Mouse (Mus musculus) forebrain, embryonic 14.5 days (tissue): ENCODE results near the gene Myadml2. TPM values are rescaled to one million over a fixed set of nuclear protein-coding genes. Genes with fewer than 3 reads are reported as not detected.

Experiments used
- ATAC-seq: fragments of 200-750 bp; cut with Nextera tagmentation; 2 replicates; pipeline ENCODE4 v1.8.0; 2017; ENCODE audit warnings: mild to moderate bottlenecking, moderate library complexity
- DNase-seq: peaks from one replicate; pipeline ENCODE4 v3.0.0-alpha.2; 2015; ENCODE audit warnings: low spot score
- H3K27ac ChIP-seq: fragments of 300-500 bp; sonication (generic); 2 replicates; pipeline ENCODE4 v1.5.1; 2014; ENCODE audit warnings: low read depth, mild to moderate bottlenecking, control low read depth, low read length, moderate library complexity
- H3K27me3 ChIP-seq: fragments of 300-500 bp; sonication (generic); replicated peaks from 2 replicates; pipeline ENCODE4 v1.6.1; 2014; ENCODE audit warnings: low read length, control low read depth, mixed read lengths; ENCODE audit not compliant: control insufficient read depth, insufficient read depth
- H3K36me3 ChIP-seq: fragments of 300-500 bp; sonication (generic); 2 replicates; pipeline ENCODE4 v1.6.1; 2014; ENCODE audit warnings: low read length, control low read depth; ENCODE audit not compliant: control insufficient read depth, insufficient read depth
- H3K4me1 ChIP-seq: fragments of 300-500 bp; sonication (generic); 2 replicates; pipeline ENCODE4 v1.6.1; 2014; ENCODE audit warnings: antibody characterized with exemption, low read length, control low read depth; ENCODE audit not compliant: control insufficient read depth, insufficient read depth
- H3K4me2 ChIP-seq: fragments of 300-500 bp; sonication (generic); 2 replicates; pipeline ENCODE4 v1.6.1; 2014; ENCODE audit warnings: mild to moderate bottlenecking, control low read depth, low read length
- H3K4me3 ChIP-seq: fragments of 300-500 bp; sonication (generic); 2 replicates; pipeline ENCODE4 v1.5.1; 2014; ENCODE audit warnings: low read depth, low read length, control low read depth
- H3K9ac ChIP-seq: fragments of 300-500 bp; sonication (generic); 2 replicates; pipeline ENCODE4 v1.6.1; 2014; ENCODE audit warnings: mild to moderate bottlenecking, low read length, control low read depth, moderate library complexity
- H3K9me3 ChIP-seq: fragments of 300-500 bp; sonication (generic); replicated peaks from 2 replicates; pipeline ENCODE4 v1.6.1; 2016; ENCODE audit warnings: low read length, control low read depth, mixed read lengths; ENCODE audit not compliant: control insufficient read depth
- WGBS: fragments of 180-500 bp; shearing (Covaris S2); extraction: QIAGEN DNeasy Blood & Tissue Kit; methylation state at CpG from one replicate; pipeline ENCODE4 v1.1.7; 2014; 5-methylcytosine and 5-hydroxymethylcytosine counted together
- polyA plus RNA-seq: library from polyadenylated mRNA; unstranded; fragments of >200 nt; fragmentation: Nextera tagmentation; extraction: Ambion mirVana; gene quantifications from 2 replicates; pipeline ENCODE4 v1.2.1, GENCODE M21; 2014

Gene Myadml2
- 0.38 and 0.48 TPM in 2 replicates for polyA plus RNA-seq

GRCm38 (mm10) chr11:120648001-120648476, at the start of gene Myadml2:
TSS of gene Myadml2 (minus strand) at chr11:120648158.
- WGBS: 6% methylated on average over 13 of the region's 13 CpGs
- ATAC-seq: no peak
- no peaks in the 10 kb centered on the region for H3K36me3 ChIP-seq
- no peak within 1 kb of the TSS for H3K9ac ChIP-seq
- H3K27ac ChIP-seq: no peak within 1 kb of the TSS
- no peak for DNase-seq
- peaks cover 4% of the 10 kb centered on the region; the same call in 1 of the 2 replicates for H3K4me1 ChIP-seq
- H3K4me2 ChIP-seq: peak within 1 kb of the TSS; percentile 29; the same call in 1 of the 2 replicates
- no peaks in the 10 kb centered on the region for H3K9me3 ChIP-seq
- H3K27me3 ChIP-seq: peaks cover 8% of the 10 kb centered on the region; the same call in 1 of the 2 replicates
- no peak within 1 kb of the TSS for H3K4me3 ChIP-seq

- Histone ChIP-seq H3K9ac (no peak overlapping the region), H3K4me2 (no peak overlapping the region), H3K9me3 (no peaks in the 10 kb centered on the region), H3K27me3 (no peaks in the 10 kb centered on the region), H3K4me3 (no peak overlapping the region), H3K4me1 (no peaks in the 10 kb centered on the region), H3K36me3 (peaks cover 45% of the 10 kb centered on the region), H3K27ac (no peak overlapping the region)
- ATAC-seq (no peak), DNase-seq (no peak)
- WGBS: 67% methylated on average over 10 of the region's 10 CpGs
Measured at GRCm38 (mm10) chr11:120697741-120698140, 49.8 kb upstream of the Myadml2 start.

GRCm38 (mm10) chr11:120696568-120696967, 48.6 kb upstream of the Myadml2 start:
- H3K4me1 ChIP-seq: no peaks in the 10 kb centered on the region
- 90% methylated on average over 6 of the region's 6 CpGs for WGBS
- no peak for DNase-seq
- H3K36me3 ChIP-seq: peaks cover 36% of the 10 kb centered on the region
- no peak overlapping the region for H3K27ac ChIP-seq
- H3K27me3 ChIP-seq: no peaks in the 10 kb centered on the region
- no peak overlapping the region for H3K4me3 ChIP-seq
- no peak overlapping the region for H3K9ac ChIP-seq
- ATAC-seq: no peak
- H3K4me2 ChIP-seq: no peak overlapping the region
- H3K9me3 ChIP-seq: no peaks in the 10 kb centered on the region

- 45% methylated on average over 12 of the region's 12 CpGs for WGBS
- Histone ChIP-seq H3K4me3 (no peak overlapping the region), H3K27ac (0 out of 2 replicates have a peak overlapping the region, but pooled peaks have one; percentile 29), H3K9ac (no peak overlapping the region), H3K4me2 (no peak overlapping the region), H3K27me3 (no peaks in the 10 kb centered on the region), H3K9me3 (no peaks in the 10 kb centered on the region), H3K36me3 (peaks cover 30% of the 10 kb centered on the region), H3K4me1 (no peaks in the 10 kb centered on the region)
- peak; percentile 28 for DNase-seq
- no peak for ATAC-seq
Measured at GRCm38 (mm10) chr11:120695641-120696040, 47.7 kb upstream of the Myadml2 start.

- no peak overlapping the region for H3K4me2 ChIP-seq
- peak; percentile 59 for DNase-seq
- no peaks in the 10 kb centered on the region for H3K4me1 ChIP-seq
- peaks cover 30% of the 10 kb centered on the region for H3K36me3 ChIP-seq
- no peak overlapping the region for H3K27ac ChIP-seq
- no peaks in the 10 kb centered on the region for H3K9me3 ChIP-seq
- no peak overlapping the region for H3K4me3 ChIP-seq
- ATAC-seq: peak; percentile 68; the same call in 1 of the 2 replicates
- H3K27me3 ChIP-seq: no peaks in the 10 kb centered on the region
- no peak overlapping the region for H3K9ac ChIP-seq
- WGBS: 25% methylated on average over 4 of the region's 4 CpGs
Measured at GRCm38 (mm10) chr11:120695184-120695583, 47.2 kb upstream of the Myadml2 start.

- no peaks in the 10 kb centered on the region for H3K4me1 ChIP-seq
- no peak overlapping the region for H3K4me2 ChIP-seq
- H3K9me3 ChIP-seq: no peaks in the 10 kb centered on the region
- 66% methylated on average over 3 of the region's 3 CpGs for WGBS
- ATAC-seq (no peak), DNase-seq (no peak)
- no peak overlapping the region for H3K27ac ChIP-seq
- H3K4me3 ChIP-seq: no peak overlapping the region
- no peak overlapping the region for H3K9ac ChIP-seq
- H3K27me3 ChIP-seq: no peaks in the 10 kb centered on the region
- peaks cover 35% of the 10 kb centered on the region for H3K36me3 ChIP-seq
Measured at GRCm38 (mm10) chr11:120693461-120693860, 45.5 kb upstream of the Myadml2 start.

GRCm38 (mm10) chr11:120692471-120693011, 44.6 kb upstream of the Myadml2 start:
- WGBS: 92% methylated on average over 4 of the region's 4 CpGs

GRCm38 (mm10) chr11:120689365-120689764, 41.4 kb upstream of the Myadml2 start:
- H3K4me2 ChIP-seq: no peak overlapping the region
- no peaks in the 10 kb centered on the region for H3K4me1 ChIP-seq
- ATAC-seq: no peak
- no peak overlapping the region for H3K4me3 ChIP-seq
- H3K9ac ChIP-seq: no peak overlapping the region
- H3K36me3 ChIP-seq: peaks cover 62% of the 10 kb centered on the region
- H3K9me3 ChIP-seq: no peaks in the 10 kb centered on the region
- 88% methylated on average over 3 of the region's 3 CpGs for WGBS
- DNase-seq: no peak
- H3K27me3 ChIP-seq: no peaks in the 10 kb centered on the region
- no peak overlapping the region for H3K27ac ChIP-seq

More at GRCm38 (mm10) chr11:120692471-120693011, 44.6 kb upstream of the Myadml2 start:
- Histone ChIP-seq H3K9ac (no peak overlapping the region), H3K4me2 (no peak overlapping the region), H3K4me1 (no peaks in the 10 kb centered on the region), H3K27me3 (no peaks in the 10 kb centered on the region), H3K9me3 (no peaks in the 10 kb centered on the region), H3K27ac (no peak overlapping the region), H3K36me3 (peaks cover 44% of the 10 kb centered on the region), H3K4me3 (no peak overlapping the region)
- ATAC-seq (no peak), DNase-seq (no peak)

- WGBS: 83% methylated on average over 20 of the region's 20 CpGs
- peaks cover 69% of the 10 kb centered on the region for H3K36me3 ChIP-seq
Measured at GRCm38 (mm10) chr11:120686650-120687272, 38.8 kb upstream of the Myadml2 start.

More at GRCm38 (mm10) chr11:120686650-120687272, 38.8 kb upstream of the Myadml2 start:
- Histone ChIP-seq H3K4me2 (no peak overlapping the region), H3K4me3 (no peak overlapping the region), H3K27ac (no peak overlapping the region), H3K9me3 (no peaks in the 10 kb centered on the region), H3K4me1 (no peaks in the 10 kb centered on the region), H3K9ac (no peak overlapping the region), H3K27me3 (no peaks in the 10 kb centered on the region)
- DNase-seq (no peak), ATAC-seq (no peak)
